Mouse (Mus musculus) lung, postnatal 36 days (tissue): ENCODE data around the gene Dnajb4.

Source experiments
- DNase-seq: peaks from one replicate; pipeline ENCODE4 v3.0.0; 2022; ENCODE audit warnings: mixed read lengths

The Dnajb4 gene

DNA sequence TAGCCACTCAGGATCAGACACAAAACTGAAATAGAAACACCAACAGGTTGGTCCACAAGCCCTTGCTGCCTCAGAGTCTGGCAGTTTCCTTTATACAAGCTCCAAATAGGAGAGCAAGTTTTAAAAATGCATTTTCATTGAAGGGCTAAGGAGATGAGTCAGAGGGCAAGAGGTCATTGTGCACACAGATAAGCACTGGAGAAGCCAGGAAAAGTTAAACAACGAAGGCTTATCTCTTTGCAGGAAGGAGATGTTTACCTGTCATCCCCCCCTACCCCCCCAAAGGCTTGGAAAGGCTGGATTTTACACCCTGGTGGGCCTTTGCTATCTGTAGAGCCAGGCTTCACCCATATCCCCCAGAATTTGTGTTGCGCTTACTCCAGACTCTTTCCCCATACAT is 38.9 kb downstream of the Dnajb4 start:
- DNase-seq: peak; percentile 37

DNA sequence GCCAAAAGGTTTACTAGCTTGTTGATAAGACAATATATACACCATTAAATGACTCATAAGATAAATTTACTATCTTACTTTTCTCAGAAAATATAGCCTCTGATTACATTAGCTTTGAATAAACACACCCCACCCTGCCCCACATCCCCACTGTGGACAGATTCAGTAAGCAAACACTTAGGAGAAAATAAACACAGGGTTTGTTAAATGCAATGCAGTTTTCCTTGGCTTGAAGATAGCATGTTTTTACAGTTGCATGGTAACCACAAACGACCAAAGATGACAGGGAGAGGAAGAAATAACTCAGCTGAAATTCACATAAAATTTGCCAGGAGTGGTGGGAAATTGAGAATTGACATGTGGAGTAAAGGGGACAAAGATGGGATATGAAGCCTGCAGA is 39.7 kb downstream of the Dnajb4 start:
- peak; percentile 45 for DNase-seq

DNA sequence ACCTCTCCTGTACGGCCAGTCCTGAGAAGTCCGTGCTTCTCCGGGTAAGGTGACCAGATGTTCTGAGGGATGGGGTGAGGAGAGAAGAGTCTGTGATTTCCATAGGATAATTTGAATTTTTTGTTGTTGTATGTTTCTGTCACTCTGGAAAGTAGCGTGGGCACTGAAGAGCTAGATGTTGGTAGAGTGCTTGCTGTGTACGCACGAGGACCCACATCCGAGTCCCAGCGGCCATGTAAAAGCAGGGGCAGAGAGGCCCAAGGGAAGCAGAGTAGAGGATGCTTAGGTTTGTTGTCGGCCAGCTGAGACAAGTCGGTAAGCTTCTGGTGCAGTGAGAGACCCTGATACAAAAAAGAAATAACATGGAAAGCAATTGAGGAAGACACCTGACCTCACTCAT is 42.1 kb downstream of the Dnajb4 start:
- no peak for DNase-seq

DNA sequence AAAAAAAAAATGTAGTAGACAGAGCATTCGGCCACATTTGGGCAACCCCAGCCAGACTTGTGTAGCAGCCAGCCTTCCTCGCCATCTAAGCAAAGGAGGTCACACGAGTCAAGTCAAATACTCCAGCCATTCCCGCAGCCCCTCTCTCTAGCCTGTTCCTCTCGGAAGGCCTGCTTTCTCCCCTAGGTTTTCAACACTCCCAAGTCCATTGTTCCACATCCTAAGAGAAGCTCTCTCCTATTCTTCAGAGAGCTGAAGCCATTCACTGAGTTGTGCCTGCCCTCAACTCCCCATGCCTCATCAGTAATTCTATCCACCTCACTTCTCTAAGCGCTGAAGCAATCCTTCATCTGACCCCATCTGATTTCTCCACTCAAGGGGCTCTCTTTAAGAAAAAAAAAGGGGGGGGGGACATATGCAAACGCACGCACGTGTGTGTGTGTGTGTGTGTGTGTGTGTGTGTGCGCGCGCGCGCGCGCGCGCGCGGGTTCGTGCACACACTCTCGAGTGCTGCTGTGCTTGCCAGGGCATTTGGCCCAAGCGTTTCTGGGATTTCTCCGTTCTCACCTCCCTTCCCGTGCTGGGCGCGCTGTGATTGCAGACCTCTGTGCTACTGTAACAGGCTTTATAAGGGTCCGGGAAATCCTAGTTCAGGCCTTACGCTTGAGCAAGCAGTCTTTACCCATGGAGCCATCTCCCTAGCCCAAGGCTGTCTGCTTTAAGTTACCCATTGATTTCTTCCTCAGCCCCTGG is 43.2 kb downstream of the Dnajb4 start:
- no peak for DNase-seq

DNA sequence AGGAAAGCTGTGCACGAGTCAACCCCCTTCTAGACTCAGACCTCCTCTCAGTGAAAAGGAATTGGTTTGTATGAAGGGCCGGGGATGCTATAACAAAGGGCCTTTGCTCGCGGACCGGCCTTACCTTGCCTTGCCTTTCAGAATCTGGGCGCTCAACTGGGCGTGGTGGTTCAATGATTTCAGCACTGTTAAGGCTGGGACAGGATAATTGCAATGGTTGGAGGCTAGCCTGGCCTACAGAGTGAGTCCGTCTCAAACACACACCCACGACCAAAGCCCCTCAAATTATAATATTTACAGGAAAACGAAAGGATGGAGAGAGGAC is 44.0 kb downstream of the Dnajb4 start, which contains the start of gene Gipc2:
Gene Gipc2 (minus strand): TSS at position 132 of the 325 bp plus-strand sequence.
- DNase-seq: no peak

DNA sequence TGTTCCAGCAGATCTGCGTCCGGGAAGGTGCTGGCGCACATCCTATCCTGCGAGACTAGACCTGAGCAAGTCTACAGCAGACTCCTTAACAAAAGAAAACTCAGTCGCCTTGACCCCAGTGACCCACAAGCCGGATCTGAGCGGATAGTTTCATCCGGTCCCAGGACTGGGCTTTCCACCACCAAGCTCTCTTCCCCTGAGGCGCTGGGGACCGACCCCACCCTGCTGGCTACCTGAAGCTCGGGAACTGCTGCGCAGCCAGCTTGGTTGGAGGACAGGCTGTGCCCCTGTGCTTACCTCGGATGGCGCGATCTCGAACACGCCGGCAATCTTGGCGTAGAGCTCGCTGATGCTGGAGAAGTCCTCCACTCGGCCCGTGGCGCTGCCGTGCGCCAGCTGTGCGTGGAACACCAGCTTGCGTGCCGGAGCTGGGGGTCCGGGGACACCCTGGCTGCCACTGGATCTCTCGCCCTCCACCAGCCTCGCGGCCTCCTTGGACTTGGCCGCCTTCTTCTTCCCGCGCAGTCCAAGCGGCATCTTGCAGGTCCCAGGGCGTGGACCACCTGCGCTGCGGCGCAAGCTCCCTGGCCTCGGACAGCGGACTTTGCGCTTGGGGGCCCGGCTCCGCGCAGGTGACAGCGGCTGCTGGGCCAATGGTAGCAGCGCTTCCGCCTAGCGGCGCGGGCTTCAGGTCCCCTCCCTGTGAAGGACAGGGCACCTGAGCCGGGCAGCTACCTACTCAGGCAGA is 44.6 kb downstream of the Dnajb4 start:
- peak; percentile 67 for DNase-seq

DNA sequence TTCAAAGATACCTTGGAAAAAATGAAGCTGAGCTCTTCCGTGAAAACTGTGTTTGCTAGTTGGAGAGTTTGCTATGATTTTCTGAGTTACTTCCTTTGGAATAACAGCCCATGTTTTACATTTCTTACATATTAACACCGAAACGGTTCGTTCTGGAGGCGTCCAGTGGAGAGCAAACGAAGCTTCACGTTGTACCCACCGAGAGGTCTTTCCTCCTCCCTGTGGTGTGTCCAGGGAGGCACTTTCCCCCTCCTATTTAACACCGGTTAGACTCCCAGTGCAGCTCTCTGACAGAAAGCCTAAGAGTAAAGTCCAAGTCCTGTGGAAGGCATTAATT is 45.1 kb downstream of the Dnajb4 start:
- no peak for DNase-seq

DNA sequence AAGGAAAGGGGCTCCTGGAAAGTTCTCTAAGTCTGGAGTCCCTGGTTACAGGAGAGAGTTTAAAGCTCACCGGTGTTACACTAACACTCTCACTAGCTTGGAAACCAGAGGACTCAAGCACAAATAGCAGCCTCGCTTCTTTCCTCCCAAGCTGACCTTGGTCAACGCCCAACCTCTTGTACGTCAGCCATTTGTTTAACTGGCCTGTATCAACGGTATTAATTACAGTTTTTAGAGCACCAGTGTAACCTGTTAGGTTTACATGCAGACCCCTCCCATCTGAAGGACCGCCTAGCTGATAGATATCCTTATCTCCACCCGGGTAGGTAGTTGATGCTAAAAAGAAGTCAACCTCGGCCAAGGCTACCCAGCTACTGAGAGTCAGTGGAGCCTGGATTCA is 46.8 kb downstream of the Dnajb4 start:
- no peak for DNase-seq

DNA sequence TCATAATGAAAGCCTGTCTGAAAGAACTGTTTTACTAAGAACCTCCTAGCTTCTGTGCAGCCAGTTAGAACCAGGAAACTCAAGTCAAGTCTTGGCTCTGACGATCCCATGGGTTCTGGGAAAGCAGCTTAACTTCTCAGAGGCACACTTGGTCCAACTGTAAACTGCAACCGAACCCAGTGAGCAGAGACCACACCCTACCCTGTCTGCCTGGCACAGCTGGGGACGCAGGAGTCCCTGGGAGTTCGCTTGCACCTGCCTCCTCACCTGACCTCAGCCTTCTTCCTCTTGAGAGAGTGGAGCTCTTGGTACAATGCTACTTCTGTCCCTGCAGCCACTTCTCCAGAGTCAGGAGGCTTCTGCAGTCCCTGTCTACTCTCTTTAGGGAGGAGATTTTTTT is 49.5 kb downstream of the Dnajb4 start:
- no peak for DNase-seq

DNA sequence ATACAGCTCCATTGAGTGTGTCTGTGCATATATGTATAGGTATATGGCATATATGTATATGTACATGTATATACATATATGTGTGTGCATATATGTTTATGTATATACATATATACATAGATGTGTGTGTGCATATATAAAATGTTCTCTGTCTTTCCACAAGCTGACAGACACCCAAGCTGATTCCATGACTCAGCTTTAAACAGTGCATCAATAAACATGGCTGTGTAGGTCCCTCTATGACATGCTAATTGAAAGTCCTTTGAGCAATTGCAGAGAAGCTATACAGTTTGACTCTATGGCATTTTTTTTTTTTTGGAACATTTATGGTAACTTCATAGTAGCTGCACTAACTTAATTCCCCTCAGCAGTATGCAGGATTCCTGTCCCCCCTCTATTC is 50.8 kb downstream of the Dnajb4 start:
- no peak for DNase-seq

DNA sequence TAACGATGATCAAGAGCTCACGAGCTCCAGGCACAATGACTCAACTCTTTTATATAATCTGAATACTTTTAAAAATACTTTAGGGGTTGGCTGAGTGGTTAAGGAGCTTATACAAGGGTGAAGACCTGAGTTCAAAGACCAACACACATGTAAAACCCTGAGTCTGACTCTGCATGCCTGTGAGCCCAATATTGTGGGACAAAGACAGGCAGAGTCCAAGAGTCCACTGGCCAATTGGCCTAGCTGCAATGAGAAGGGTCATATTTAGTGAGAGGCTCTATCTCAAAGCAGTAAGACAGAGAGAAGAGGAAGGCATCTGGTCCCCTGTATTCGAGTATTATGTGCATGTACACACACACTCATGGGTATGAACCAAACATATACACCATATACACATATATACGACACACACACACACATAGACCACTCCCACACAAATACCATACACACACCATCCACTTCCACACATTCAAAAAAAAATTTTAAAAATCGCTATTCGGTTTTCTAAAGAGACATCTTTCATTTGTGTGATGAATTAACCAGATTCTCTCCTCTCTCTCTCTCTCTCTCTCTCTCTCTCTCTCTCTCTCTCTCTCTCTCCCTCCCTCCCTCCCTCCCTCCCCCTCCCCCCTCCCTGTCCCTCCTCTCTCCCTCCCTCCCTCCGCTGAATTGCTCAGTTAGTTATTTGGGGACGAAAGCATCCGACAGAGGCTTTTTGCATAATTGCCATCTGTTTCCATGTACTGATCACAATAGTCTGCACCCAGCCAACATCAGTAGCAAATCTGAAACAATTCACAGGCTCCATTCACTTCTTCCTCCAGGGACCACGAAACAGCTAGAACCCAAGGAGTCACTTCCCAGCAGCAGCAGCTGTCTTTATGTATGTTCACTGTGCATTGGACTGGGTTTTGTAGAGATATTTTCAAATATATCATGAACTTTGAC is 51.5 kb downstream of the Dnajb4 start:
- DNase-seq: no peak

DNA sequence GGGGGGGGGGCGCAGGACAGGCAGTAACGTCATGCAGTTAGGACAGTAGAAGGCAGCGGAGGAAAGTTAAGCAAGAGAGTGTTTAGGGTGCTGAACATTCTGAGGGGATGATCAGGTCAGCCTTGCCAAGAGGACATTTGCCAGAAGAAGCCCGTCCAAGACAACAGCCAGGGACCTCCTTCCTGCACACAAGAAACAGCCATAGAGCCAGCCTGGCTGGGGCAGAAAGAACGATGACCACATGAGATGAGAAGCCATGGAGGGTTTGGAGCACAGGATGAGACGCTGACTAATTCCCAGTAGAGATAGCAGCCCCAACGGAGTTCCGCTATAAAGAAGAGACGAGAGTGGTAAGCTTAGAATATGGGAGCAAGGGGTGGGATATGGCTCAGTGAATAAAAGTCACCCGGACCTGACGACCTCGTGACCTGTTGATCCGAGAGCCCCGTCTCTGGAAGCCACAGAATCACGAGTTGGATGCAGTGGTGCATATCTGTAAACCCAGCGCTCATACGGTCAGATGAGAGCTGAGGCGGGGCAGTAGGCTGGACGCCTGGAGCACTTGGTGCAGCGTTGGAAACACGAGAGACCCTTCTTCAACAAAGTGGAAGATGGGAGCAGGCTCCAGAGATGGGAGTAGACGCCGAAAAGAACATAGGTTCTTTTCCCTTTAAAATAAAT is 53.1 kb downstream of the Dnajb4 start:
- no peak for DNase-seq

DNA sequence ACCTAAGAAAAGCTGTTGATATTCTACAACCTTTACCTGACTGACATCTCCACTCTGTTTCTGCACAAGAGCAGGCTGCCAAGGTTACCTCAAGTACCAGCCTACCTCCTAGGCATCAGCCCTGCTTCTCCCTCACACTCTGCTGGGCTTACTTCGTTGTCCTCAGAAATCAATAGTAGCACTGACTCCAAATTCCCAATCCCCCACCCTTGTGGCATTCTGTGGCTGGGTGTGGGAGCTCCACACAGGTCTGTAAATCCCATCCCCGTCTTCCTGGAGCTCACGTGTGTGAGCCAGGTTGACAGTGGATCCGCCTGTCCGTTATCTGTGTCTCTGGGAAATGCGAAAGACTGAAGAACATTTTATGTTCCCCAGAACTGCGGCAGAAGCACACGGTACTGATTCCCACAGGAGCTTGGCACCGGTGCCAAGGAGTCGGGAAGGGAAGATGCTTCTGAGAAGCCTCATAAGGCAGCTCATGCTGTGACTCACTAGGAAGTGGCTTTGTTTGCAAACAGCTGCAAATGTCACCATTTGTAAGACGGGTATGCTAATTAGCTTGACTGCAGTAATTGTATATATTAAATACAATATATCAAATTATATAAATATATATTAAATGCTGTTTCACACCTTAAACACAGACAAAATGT is 54.7 kb downstream of the Dnajb4 start:
- no peak for DNase-seq

DNA sequence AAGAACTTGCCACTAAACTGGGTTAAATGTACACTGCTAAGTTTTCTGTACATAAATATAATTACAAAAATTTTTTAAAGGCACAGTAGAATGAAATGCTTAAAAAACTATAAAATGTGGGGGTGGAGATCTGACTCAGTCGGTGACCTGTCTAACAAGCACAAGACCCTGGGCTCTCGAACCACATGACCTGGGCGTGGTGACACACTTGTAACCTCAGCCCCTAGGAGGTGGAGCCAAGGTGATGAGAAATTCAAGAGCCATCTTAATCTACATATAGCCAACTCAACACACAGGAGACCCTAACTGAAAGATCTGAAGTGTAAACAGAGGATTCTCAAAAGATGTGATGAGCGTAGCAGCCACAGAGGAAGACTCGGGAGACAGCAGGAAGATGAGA is 56.0 kb downstream of the Dnajb4 start:
- no peak for DNase-seq

DNA sequence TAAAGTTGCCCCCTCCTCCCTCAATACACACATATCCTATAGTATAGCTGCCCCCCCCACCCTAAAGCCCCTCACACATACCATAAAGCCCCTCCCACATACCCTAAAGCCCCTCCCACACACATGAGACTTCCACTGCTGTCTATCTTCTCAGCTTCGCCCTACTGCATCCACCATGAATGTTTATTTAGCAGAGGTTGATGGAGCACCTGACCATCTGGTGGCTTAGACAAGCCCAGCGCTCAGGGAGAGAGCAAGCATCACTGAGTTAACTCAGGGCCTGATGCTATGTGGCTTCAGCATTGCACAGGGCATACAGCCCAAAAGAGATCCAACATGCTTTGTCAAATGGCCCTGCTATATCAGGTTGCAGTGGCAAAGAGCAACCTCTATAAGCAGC is 57.0 kb downstream of the Dnajb4 start:
- no peak for DNase-seq

DNA sequence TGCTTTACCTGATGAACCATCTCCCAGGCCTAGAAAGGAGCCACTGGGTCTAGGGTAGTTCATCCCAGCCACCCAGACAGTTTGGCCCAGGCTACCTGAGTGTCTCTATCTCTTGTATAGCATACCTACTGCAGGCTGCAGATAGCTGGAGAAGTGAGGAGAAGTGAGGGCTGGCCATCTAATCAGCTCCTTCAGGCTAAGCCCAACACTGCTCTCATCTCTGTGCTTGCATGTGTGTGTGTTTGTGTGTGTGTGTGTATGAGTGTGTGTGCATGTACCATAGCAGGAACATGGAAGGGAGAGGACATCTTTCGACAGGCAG is 57.7 kb downstream of the Dnajb4 start:
- no peak for DNase-seq

DNA sequence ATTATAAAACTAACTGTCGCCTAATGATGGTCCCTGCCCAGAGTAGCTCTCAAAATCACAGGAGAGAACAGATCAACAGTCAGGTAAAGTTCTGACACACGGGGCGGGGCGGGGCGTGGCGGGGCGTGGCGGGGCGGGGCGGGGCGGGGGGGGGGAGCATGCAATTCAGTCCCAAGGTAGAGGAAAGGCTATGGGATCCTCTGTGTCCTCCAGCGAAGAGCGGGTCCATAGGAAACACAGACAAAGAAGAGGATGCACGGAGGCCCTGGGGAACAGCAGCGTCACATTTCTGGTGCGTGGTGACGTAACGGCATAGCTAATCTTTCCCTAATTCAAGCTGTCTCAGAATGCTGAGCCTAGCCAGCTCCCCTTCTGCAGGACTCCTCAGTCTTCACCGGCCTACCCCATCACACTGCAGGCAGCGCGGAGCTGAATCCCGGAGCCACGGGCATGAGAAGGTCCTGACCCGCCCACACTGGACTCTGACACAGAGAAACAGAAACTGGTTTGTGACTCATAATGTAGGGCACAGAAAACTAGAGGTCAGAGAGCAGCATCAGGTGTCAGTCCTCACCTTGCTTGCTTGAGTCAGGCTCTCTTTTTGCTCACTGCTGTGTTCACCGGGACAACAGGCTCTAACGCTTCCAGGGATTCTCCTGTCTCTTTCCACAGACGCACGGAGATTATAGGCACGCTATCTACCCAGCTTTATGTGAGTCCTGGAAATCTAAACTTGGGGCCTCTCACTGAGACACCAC is 58.2 kb downstream of the Dnajb4 start:
- no peak for DNase-seq

DNA sequence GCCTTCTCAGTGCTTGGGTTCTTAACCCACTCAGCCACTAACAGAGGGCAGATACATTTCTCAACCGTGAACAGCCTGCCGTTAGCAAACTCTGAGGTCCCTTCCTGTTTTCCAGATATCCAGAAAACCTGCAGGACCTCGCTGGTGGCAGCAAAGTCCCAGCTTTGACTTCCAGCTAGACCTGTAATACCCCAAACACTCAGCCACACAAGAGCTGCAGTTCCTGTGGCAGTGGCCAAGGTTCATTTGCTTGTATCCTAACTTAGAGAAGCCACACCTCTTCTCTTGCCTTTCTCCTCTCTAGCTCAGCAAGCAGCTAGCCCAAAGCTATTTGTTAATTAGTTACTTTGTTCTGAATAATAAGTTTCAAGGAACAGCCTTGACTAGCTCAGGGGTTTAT is 60.2 kb downstream of the Dnajb4 start:
- DNase-seq: peak; percentile 21

DNA sequence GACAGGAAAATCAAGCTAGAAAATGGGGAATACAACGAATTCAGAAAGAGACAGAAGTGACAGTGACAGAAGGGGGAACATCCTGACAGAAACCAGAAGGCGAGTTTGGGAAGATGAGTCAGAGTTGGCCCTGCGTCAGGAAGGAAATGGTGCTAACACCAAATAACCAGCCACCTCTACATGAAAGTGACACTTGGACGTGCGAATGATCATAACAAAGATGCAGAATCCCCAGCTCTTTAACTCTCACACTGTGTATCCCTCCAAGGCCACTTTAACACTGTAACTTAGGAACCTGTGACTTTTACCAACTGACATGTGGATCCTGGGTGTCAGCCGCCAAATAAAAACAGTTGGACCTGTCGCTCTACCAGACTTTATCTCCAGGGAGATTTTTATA is 60.7 kb downstream of the Dnajb4 start:
- DNase-seq: peak; percentile 29

DNA sequence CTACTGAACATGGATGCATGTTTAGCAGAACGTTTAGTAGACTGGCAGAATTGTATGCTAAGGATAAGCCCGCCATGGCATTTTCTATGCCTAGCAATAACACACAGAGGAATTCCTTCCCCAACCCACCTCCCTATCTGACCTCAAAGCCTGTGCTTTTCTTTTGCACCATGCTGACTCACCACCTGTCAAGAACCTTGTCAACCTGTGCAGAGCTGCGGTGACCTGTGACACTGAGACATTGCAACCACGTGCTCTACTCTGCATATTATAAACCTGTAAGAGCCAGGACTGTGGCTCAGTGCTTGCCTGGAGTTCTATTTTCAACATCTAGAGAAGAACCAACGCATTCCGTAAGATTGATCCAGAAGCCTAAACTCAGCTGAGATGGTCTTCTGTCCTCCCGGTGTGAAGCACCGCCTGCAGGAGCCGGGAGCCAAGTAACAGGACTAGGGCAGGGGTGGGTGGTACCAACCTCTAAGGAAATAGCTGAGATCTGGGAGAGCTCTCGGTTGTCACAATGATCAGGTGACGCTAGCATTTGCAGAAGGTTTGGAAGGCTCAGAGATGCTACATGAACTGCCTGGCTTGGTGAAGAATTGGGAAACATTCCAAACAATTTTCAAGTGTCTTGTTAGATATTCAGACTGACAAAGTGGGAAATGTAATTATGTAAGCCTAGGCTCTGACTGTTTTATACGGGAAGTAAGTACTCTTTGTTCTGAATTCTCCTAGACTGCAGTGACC is 62.8 kb downstream of the Dnajb4 start:
- DNase-seq: peak; percentile 21

DNA sequence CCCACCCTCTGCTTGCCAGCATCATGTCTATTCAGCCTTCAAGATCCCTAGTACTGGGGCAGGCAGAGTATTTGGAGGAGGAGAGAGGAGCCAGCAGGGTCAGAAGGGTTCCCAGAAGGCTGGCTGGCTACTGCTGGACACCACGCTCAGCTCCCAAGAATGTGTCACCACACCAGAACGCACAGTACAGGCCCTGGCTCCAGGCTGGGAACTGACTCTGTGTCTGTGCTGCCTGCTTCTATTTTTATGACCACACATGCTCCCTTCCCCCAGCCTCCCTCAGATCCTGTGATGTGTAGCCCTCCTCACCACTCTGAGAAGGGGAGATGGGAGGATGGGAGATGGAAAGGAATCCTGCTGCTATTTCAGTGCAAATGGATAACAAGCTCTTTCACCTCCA is 64.9 kb downstream of the Dnajb4 start:
- peak; percentile 71 for DNase-seq
